Comparison of ENCODE assay signal across 10 mouse cellular contexts in genomic region chr12:111134791-111135733, GRCm38 (mm10). TPM values are rescaled to one million over a fixed set of nuclear protein-coding genes. Genes with fewer than 3 reads are reported as not detected.
DNase-seq lines count a peak whose midpoint lies in the region; ATAC-seq lines count a peak whose summit lies in the region.
"Had no signal": no experiment of that assay in that cellular context is flagged by ENCODE, and none has a peak within 500 bp of the region (broad histone marks: within the 10 kb centered on the region; RNA-seq: fewer than 3 reads in every experiment).

No protein-coding gene starts in this region.

- H3K27ac ChIP-seq in embryonic facial prominence, embryonic 15.5 days (replicated peaks), result peak overlapping the region; percentile 39; the same call in 1 of the 2 replicates
- H3K27ac ChIP-seq in heart, embryonic 15.5 days, result no peak overlapping the region

- peaks cover 12% of the 10 kb centered on the region; the same call in 1 of the 2 replicates for H3K4me1 ChIP-seq in embryonic facial prominence, embryonic 15.5 days
- H3K4me1 ChIP-seq in heart, embryonic 15.5 days (replicated peaks), result peaks cover 10% of the 10 kb centered on the region

- H3K4me3 ChIP-seq in embryonic facial prominence, embryonic 15.5 days (replicated peaks), result no peak overlapping the region
- no peak overlapping the region for H3K4me3 ChIP-seq in heart, embryonic 15.5 days
- H3K4me3 ChIP-seq: myocyte had no signal

- no peaks in the 10 kb centered on the region for H3K9me3 ChIP-seq in embryonic facial prominence, embryonic 15.5 days (replicated peaks)
- no peaks in the 10 kb centered on the region for H3K9me3 ChIP-seq in heart, embryonic 15.5 days (replicated peaks)

- peak; percentile 15 to 18 for DNase-seq in left cerebral cortex, postnatal 36 days (ENCODE audit: low spot score in 2 of 2)
- DNase-seq in left cerebral cortex, adult 11 months (ENCODE audit: low spot score), result no peak
- peak; percentile 17 to 24 for DNase-seq in lung, adult 18-20 months
- DNase-seq in c-Kit-positive CD71-positive TER-119-positive erythroid progenitor cells, embryonic 14.5 days (ENCODE audit: low spot score), result no peak
- no peak for DNase-seq in liver

- H3K9ac ChIP-seq in embryonic facial prominence, embryonic 15.5 days, result no peak overlapping the region
- no peak overlapping the region for H3K9ac ChIP-seq in heart, embryonic 15.5 days

- no peak overlapping the region for H3K4me2 ChIP-seq in embryonic facial prominence, embryonic 15.5 days (replicated peaks)
- H3K4me2 ChIP-seq in heart, embryonic 15.5 days, result peak overlapping the region; percentile 14; the same call in 1 of the 2 replicates

- ATAC-seq in embryonic facial prominence, embryonic 15.5 days (ENCODE audit: insufficient number of reproducible peaks, low FRiP score, low TSS enrichment, low read depth), result no peak
- peak; percentile 62 for ATAC-seq in heart, embryonic 15.5 days (replicated peaks; ENCODE audit: insufficient number of reproducible peaks, insufficient read depth, low FRiP score, low read depth)
- ATAC-seq in granulocyte monocyte progenitor cell, adult 5-6 weeks (replicated peaks; ENCODE audit: poor library complexity, severe bottlenecking), result no peak

- H3K36me3 ChIP-seq in embryonic facial prominence, embryonic 15.5 days, result no peaks in the 10 kb centered on the region
- no peaks in the 10 kb centered on the region for H3K36me3 ChIP-seq in heart, embryonic 15.5 days

- 61% methylated on average over 19 of the region's 19 CpGs for WGBS in embryonic facial prominence, embryonic 15.5 days
- 59% methylated on average over 19 of the region's 19 CpGs for WGBS in heart, embryonic 15.5 days

- H3K27me3 ChIP-seq in embryonic facial prominence, embryonic 15.5 days, result no peaks in the 10 kb centered on the region
- no peaks in the 10 kb centered on the region for H3K27me3 ChIP-seq in heart, embryonic 15.5 days

- intact Hi-C loops in left cerebral cortex, postnatal 36 days (cut with DNase I), result no loop called here

RNA-seq across cellular contexts. Expression of gene Traf3, which starts 31.1 kb away (rescaled TPM):
- 10 to 100 TPM; 51.6 to 55.4 TPM for total RNA-seq in left cerebral cortex, postnatal 36 days (2021)
- polyA plus RNA-seq in embryonic facial prominence, embryonic 15.5 days (2015; fragmentation: Nextera tagmentation; extraction: Ambion mirVana), result 10.6 and 12.1 TPM in 2 replicates
- polyA plus RNA-seq in heart, embryonic 15.5 days (2015; fragmentation: Nextera tagmentation; extraction: Ambion mirVana), result 5.1 and 7.0 TPM in 2 replicates
- total RNA-seq in granulocyte monocyte progenitor cell, adult 5-6 weeks (2014; fragmentation: Nextera tagmentation), result 15.0 and 16.2 TPM in 2 replicates
- 15.7 and 21.8 TPM in 2 replicates for total RNA-seq in granulocyte monocyte progenitor cell, adult 5-6 weeks (2017)

RNA-seq across cellular contexts. Expression of gene 4930595D18Rik, which starts 49.2 kb away (rescaled TPM):
- not detected for total RNA-seq in left cerebral cortex, postnatal 36 days (2021)
- not detected in 2 replicates for polyA plus RNA-seq in embryonic facial prominence, embryonic 15.5 days (2015; fragmentation: Nextera tagmentation; extraction: Ambion mirVana)
- not detected in 2 replicates for polyA plus RNA-seq in heart, embryonic 15.5 days (2015; fragmentation: Nextera tagmentation; extraction: Ambion mirVana)
- total RNA-seq in granulocyte monocyte progenitor cell, adult 5-6 weeks (2014; fragmentation: Nextera tagmentation), result not detected in 2 replicates
- total RNA-seq in granulocyte monocyte progenitor cell, adult 5-6 weeks (2017), result not detected in 2 replicates
- total RNA-seq: hematopoietic stem cell, adult 5-6 weeks had no signal
- polyA plus RNA-seq: myocyte had no signal

Comparison
In these comparisons a context has a peak if more than half of its experiments do, and no peak if none do; other contexts are left out.
1. DNase-seq: peak in left cerebral cortex, postnatal 36 days (2 of 2) and lung, adult 18-20 months (2 of 2); none in left cerebral cortex, adult 11 months (single experiment), c-Kit-positive CD71-positive TER-119-positive erythroid progenitor cells, embryonic 14.5 days (single experiment) and liver (single experiment).